Mouse (Mus musculus) neural tube, embryonic 14.5 days (tissue): ENCODE measurements around the gene Ap5z1. TPM values are rescaled to one million over a fixed set of nuclear protein-coding genes. Genes with fewer than 3 reads are reported as not detected.

ENCODE experiments used
- ATAC-seq: fragments of 200-750 bp; cut with Nextera tagmentation; 2 replicates; pipeline ENCODE4 v1.8.0; 2017; ENCODE audit warnings: low read depth, mild to moderate bottlenecking, moderate TSS enrichment, moderate library complexity
- H3K27ac ChIP-seq: fragments of 300-500 bp; sonication (generic); 2 replicates; pipeline ENCODE4 v1.5.1; 2014; ENCODE audit warnings: low read depth, mild to moderate bottlenecking, control low read depth, low read length, moderate library complexity, mixed read lengths
- H3K27me3 ChIP-seq: fragments of 300-500 bp; sonication (generic); 2 replicates; pipeline ENCODE4 v1.6.1; 2014; ENCODE audit warnings: low read length; ENCODE audit not compliant: control insufficient read depth, insufficient read depth
- H3K36me3 ChIP-seq: fragments of 300-500 bp; sonication (generic); 2 replicates; pipeline ENCODE4 v1.6.1; 2014; ENCODE audit warnings: low read length, mixed read lengths; ENCODE audit not compliant: control insufficient read depth, insufficient read depth
- H3K4me1 ChIP-seq: fragments of 300-500 bp; sonication (generic); 2 replicates; pipeline ENCODE4 v1.6.1; 2014; ENCODE audit warnings: low read length; ENCODE audit not compliant: control insufficient read depth, insufficient read depth
- H3K4me2 ChIP-seq: fragments of 300-500 bp; sonication (generic); 2 replicates; pipeline ENCODE4 v1.6.1; 2014; ENCODE audit warnings: mild to moderate bottlenecking, low read depth, low read length, control low read depth
- H3K4me3 ChIP-seq: fragments of 300-500 bp; sonication (generic); 2 replicates; pipeline ENCODE4 v1.5.1; 2014; ENCODE audit warnings: low read depth, low read length, control low read depth, mixed read lengths
- H3K9ac ChIP-seq: fragments of 300-500 bp; sonication (generic); replicated peaks from 2 replicates; pipeline ENCODE4 v1.6.1; 2014; ENCODE audit warnings: low read depth, mild to moderate bottlenecking, control low read depth, low read length, mixed read lengths
- H3K9me3 ChIP-seq: fragments of 300-500 bp; sonication (generic); 2 replicates; pipeline ENCODE4 v1.6.1; 2016; ENCODE audit warnings: low read length; ENCODE audit not compliant: control insufficient read depth
- WGBS: fragments of 180-500 bp; shearing (Covaris S2); extraction: QIAGEN DNeasy Blood & Tissue Kit; methylation state at CpG from one replicate; pipeline ENCODE4 v1.1.7; 2014; 5-methylcytosine and 5-hydroxymethylcytosine counted together
- polyA plus RNA-seq: library from polyadenylated mRNA; unstranded; fragments of >200 nt; fragmentation: Nextera tagmentation; extraction: Ambion mirVana; gene quantifications from 2 replicates; pipeline ENCODE4 v1.2.1, GENCODE M21; 2014

The Ap5z1 gene
- polyA plus RNA-seq, 1 experiment from 2014 or later = 11.9 TPM

DNA sequence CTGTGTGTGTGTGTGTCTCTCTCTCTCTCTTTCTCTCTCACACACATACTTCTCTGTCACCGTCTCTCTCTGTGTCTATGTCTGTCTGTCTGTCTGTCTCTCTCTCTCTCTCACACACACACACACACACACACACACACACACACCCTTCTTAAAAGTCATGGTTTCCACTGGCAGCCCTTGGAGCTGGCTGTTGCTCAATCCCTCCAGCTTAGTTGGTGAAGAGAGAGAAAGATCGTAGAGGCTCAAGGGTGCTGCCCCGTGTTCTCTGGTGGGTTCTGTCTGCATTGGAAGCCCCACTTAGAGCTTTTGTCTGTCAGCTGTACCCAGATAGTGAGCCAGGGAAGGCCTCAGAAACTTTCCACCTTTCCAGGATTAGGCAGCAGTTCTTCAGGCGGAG lies 31.0 kb upstream of the Ap5z1 start:
- Histone ChIP-seq H3K36me3 (peaks cover 13% of the 10 kb centered on the region), H3K9ac (no peak overlapping the region), H3K4me2 (no peak overlapping the region), H3K27me3 (no peaks in the 10 kb centered on the region), H3K27ac (no peak overlapping the region), H3K4me3 (no peak overlapping the region), H3K9me3 (no peaks in the 10 kb centered on the region), H3K4me1 (peaks cover 4% of the 10 kb centered on the region; the same call in 1 of the 2 replicates)
- ATAC-seq = no peak
- WGBS = 84% methylated on average over 4 of the region's 4 CpGs

DNA sequence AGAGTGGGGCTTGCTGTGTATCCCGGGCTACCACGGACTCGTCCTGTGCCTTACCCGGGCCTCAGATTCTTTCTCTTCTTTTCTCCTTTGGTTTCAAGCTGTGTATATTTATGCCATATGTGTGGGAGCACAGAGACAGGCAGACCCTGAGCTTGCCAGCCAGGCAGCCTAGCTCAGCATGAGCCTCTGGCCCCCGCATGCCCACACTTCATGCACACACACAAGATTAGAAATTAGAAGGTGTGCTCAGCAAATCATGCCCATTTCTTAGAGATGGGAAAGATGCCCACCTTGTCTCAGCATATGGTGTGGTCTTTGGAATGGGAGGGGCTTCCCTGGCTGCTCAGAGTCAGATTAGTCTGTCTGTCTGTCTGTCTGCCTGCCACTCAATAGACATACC lies 29.7 kb upstream of the Ap5z1 start:
- 0 out of 2 replicates have a peak, but pooled peaks cover 2% of the 10 kb centered on the region for H3K4me1 ChIP-seq
- H3K36me3 ChIP-seq = peaks cover 13% of the 10 kb centered on the region
- H3K4me3 ChIP-seq = no peak overlapping the region
- 74% methylated on average over 5 of the region's 5 CpGs for WGBS
- no peaks in the 10 kb centered on the region for H3K9me3 ChIP-seq
- no peak overlapping the region for H3K9ac ChIP-seq
- ATAC-seq = no peak; the same call in 1 of the 2 replicates
- H3K4me2 ChIP-seq = no peak overlapping the region
- no peak overlapping the region for H3K27ac ChIP-seq
- no peaks in the 10 kb centered on the region for H3K27me3 ChIP-seq

DNA sequence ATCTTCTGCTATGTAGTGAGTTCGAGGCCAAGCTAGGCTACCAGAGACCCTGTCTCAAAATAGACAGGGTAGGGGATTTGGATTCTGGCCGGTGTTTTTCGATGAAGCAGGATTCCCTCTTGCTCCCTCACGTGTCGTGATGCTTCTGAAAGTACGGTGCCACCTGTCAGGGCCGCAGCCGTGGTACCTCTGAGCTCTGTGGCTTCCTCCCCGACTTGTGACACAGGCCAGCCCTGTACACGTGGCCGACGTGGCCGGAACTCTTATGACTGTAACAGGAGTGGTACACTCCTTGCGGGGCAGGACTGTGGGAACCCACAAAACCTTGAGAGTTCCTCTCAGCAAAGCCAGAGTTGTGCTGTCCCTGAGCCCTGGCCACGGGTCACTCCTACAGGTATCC lies 28.0 kb upstream of the Ap5z1 start:
- Histone ChIP-seq H3K27me3 (no peaks in the 10 kb centered on the region), H3K9me3 (no peaks in the 10 kb centered on the region), H3K4me2 (no peak overlapping the region), H3K9ac (no peak overlapping the region), H3K27ac (no peak overlapping the region), H3K4me1 (peaks cover 11% of the 10 kb centered on the region), H3K36me3 (peaks cover 13% of the 10 kb centered on the region), H3K4me3 (no peak overlapping the region)
- ATAC-seq = no peak
- 96% methylated on average over 15 of the region's 15 CpGs for WGBS

DNA sequence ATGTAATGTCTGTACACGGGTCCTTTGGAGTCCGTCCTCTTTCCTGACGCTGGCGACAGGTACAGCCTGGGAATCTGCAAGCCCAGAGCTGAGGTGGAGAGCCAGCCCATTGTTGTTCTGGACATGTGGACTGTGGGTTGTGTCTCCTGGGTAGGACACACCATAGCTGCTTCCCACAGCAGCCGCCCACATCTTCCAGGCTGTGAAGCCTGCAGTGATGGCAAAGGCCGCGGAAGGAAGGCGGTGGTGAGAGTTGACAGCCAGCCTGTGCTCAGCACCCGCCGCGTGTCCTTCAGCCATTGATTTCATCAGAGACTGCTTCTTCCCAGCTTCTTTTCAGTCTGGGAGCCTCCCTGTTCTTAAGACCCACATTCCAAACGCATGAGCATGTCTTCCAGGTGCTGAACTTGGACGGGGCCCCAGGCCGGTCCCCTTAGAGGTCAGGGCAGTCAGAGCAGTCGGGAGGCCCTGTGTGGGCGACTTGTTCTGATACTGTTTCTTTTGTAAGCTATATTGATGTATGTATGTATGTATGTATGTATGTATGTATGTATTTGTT lies 25.3 kb upstream of the Ap5z1 start:
- H3K4me2 ChIP-seq = no peak overlapping the region
- H3K4me1 ChIP-seq = peaks cover 17% of the 10 kb centered on the region
- 91% methylated on average over 16 of the region's 16 CpGs for WGBS
- H3K4me3 ChIP-seq = no peak overlapping the region
- no peak overlapping the region for H3K9ac ChIP-seq
- ATAC-seq = no peak
- H3K36me3 ChIP-seq = peaks cover 13% of the 10 kb centered on the region
- no peak overlapping the region for H3K27ac ChIP-seq
- no peaks in the 10 kb centered on the region for H3K9me3 ChIP-seq
- no peaks in the 10 kb centered on the region for H3K27me3 ChIP-seq

DNA sequence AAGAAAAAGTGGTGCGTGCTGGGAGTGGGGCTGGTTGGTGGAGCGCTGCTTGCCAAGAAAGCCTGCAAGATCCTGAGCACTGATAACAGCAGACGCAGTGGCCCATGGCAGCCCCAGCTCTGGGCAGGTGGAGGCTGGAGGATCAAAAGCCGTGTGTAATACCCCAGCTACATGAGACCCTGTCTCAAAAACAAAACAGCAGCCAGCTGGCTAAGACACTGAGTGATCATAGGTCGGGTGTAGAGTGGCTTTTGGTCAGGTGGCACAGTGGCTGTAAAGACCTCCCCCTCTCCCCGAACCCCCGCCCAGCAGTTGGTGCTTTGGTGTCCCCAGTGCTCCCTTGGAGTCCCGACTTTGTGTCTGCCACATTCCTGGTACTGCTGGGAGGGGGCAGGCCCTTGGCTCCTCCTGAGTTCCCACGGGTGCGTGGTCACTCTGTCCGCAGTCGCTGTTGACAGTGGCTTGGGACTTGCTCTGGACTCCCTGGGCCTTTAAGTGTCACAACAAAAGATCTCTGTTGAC lies 23.8 kb upstream of the Ap5z1 start:
- Histone ChIP-seq H3K4me2 (peak overlapping the region; percentile 39), H3K27me3 (no peaks in the 10 kb centered on the region), H3K9me3 (no peaks in the 10 kb centered on the region), H3K9ac (no peak overlapping the region; the same call in 1 of the 2 replicates), H3K36me3 (peaks cover 13% of the 10 kb centered on the region), H3K27ac (peak overlapping the region; percentile 66; the same call in 1 of the 2 replicates), H3K4me3 (no peak overlapping the region), H3K4me1 (peaks cover 17% of the 10 kb centered on the region)
- ATAC-seq = peak; percentile 77
- 2% methylated on average over 12 of the region's 12 CpGs for WGBS

DNA sequence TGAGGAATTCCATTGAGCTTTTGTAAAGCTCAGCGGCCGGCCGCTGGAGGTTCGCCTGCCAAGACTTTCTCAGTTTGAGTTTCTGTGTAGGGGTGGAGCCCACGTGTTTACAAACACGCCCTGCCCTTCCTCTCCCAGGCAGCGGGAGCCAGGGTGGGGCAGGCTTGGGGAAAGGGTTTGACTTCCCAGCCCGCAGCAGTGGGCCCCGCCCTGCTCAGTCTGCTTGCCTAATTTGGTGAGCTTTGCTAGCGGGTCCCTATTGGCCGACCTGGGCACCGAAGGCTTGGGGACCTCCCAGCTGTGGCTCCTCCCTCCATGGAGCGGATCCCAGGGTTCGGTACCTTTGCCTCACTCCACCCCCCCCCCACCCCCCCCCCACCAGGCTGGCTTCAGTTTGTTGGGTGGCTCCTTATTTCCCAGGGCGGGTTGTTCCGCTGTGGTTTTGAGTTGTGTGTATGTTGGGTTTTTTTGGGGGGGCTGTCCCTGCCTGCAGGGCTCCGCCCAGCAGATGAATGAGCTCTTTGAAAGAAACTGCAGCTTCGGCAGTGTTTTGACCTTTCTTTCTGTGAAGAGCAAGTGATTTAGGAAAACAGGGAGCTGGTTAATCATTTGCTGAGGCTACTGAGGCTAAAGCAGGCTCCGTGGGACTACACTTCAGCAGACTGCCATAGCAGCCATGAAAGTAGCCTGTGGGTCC lies 23.1 kb upstream of the Ap5z1 start:
- Histone ChIP-seq H3K4me3 (no peak overlapping the region), H3K4me1 (peaks cover 20% of the 10 kb centered on the region), H3K27me3 (no peaks in the 10 kb centered on the region), H3K9me3 (no peaks in the 10 kb centered on the region), H3K4me2 (peak overlapping the region; percentile 39), H3K27ac (peak overlapping the region; percentile 74; the same call in 1 of the 2 replicates), H3K9ac (no peak overlapping the region; the same call in 1 of the 2 replicates), H3K36me3 (peaks cover 6% of the 10 kb centered on the region; the same call in 1 of the 2 replicates)
- WGBS = 1% methylated on average over 19 of the region's 19 CpGs
- peak; percentile 91 for ATAC-seq

DNA sequence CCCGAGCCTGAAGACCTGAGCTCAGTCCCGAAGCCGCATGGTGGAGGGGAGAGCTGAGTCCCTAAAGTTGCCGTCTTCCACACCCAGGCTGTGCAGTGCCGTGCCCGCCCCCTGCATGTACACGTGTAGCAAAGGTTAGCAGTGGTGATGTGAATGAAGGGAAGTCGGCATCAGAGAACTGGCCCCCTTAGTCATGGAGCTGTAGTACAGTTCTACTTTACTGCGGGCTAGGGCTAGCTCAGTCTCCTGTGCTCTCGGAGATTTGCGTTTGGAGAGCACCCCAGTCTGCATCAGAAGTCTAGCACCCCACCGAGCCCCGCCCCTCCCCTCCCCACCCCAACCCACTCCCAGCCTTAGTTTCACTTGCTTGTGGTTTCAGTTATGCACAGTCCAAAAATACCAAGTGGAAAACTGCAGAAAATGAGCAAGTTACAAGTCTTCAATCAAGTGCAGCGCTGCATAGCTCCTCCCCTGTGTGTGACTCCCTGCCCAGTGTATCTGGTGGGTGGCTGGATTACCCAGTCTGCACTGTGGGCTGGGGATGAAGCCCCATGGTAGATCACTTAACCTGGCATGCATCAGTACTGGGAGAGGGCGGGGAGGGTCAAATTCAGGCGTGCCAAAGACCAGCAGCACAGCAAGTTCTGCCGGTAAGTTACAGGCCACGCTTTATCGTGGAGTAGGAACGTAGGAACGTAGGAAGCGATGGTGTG lies 22.3 kb upstream of the Ap5z1 start:
- 61% methylated on average over 22 of the region's 22 CpGs for WGBS
- Histone ChIP-seq H3K27me3 (no peaks in the 10 kb centered on the region), H3K36me3 (no peaks in the 10 kb centered on the region), H3K9me3 (no peaks in the 10 kb centered on the region), H3K9ac (no peak overlapping the region), H3K4me1 (peaks cover 22% of the 10 kb centered on the region), H3K27ac (peak overlapping the region; percentile 74), H3K4me3 (no peak overlapping the region), H3K4me2 (peak overlapping the region; percentile 39)
- no peak for ATAC-seq

DNA sequence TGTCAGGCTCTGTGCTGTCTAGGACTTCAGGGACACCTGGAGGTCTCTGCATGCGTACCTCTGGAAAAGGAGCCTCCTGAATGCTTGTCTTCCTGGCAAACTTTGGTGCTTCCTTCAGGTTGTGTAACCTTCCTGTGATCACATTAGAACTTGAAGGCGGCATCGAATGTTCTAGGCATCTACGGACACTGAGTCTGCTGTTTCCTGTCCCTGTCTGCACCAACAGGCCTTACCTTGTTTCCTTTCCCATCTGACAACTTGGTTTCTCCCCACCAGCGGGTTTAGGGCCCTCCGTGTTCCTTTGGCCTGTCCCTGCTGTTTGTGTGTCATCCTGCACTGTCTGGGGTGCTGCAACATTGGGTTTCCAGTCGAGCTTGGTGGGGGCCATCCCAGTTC lies 21.7 kb upstream of the Ap5z1 start:
- H3K9me3 ChIP-seq = no peaks in the 10 kb centered on the region
- no peaks in the 10 kb centered on the region for H3K27me3 ChIP-seq
- no peak for ATAC-seq
- H3K27ac ChIP-seq = no peak overlapping the region
- H3K4me2 ChIP-seq = no peak overlapping the region
- no peak overlapping the region for H3K9ac ChIP-seq
- no peaks in the 10 kb centered on the region for H3K36me3 ChIP-seq
- 83% methylated on average over 7 of the region's 7 CpGs for WGBS
- peaks cover 22% of the 10 kb centered on the region for H3K4me1 ChIP-seq
- no peak overlapping the region for H3K4me3 ChIP-seq

DNA sequence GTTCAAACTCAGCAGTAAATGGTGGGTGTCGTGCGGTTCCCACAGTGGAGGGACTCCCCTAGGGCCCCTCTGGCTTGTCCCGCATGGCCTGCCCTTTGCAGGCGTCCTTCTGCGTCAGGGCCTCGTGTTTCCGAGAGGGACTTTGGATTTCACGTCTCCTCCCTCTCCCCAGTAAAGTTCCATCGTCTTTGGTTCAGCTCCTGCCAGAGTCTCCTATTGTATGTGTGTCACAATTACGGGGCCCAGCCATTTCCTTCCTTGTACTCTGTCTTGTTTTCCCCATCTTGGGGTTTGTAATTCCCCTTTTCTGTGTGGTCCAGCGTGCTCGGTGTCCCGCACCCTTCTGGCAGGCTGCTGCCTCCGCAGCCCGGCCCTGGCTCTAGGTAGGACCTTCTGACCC lies 20.2 kb upstream of the Ap5z1 start:
- H3K27me3 ChIP-seq = no peaks in the 10 kb centered on the region
- no peak overlapping the region for H3K4me2 ChIP-seq
- H3K4me3 ChIP-seq = no peak overlapping the region
- WGBS = 52% methylated on average over 15 of the region's 15 CpGs
- H3K4me1 ChIP-seq = peaks cover 27% of the 10 kb centered on the region
- no peak overlapping the region for H3K9ac ChIP-seq
- no peaks in the 10 kb centered on the region for H3K9me3 ChIP-seq
- no peaks in the 10 kb centered on the region for H3K36me3 ChIP-seq
- no peak overlapping the region for H3K27ac ChIP-seq
- ATAC-seq = no peak
